Mouse (Mus musculus) right cerebral cortex, postnatal 10 days (tissue): ENCODE measurements around the gene Tprn.
A peak's percentile ranks its signal among the peaks of the same experiment; 100 is the strongest.

Source experiments
- DNase-seq, 2 experiments: peaks; one replicate each; pipeline ENCODE4 v3.0.0; 2021; ENCODE audit warnings: low spot score in 2 of 2

The Tprn gene

DNA sequence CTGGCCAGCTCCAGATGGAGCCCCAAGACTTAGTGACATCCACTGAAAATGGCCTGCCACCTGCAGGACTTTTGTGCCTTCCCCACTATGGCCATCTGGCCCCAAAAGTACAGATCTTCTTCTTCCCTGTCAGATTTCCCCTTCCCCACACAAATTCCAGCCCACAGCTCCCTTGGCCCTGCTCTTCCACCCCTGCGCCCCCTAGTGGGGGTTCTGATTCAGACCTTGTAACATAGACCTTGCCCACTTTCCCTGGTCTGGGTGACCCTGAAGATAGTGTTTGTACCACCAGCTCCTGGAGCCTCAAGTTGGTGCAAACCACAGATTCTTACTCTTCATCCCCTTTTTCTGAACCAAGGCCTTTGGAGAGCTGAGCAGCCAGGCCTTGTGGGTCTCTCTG is 30.4 kb downstream of the Tprn start:
- DNase-seq, result peak in 1 of 2 experiments; percentile 77

DNA sequence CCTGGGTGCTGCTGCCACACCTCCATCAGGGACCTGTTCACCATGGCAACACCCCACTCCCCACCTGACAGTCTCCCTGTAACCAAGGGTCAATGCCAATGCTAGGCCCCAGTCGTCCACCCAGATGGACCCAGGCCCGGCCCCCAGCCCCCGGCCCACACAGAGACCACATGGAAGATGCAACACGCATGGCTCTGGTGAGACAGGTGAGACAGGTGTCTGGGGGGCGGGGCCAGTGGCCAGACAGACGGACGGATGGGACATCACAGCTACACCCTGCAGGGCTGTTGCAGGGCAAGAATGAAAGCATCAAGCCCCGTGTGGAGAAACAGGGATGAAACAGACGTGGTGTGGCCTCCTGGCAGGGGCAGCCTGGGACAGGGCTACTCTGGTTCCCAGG is 31.3 kb downstream of the Tprn start:
- DNase-seq, result peak in 1 of 2 experiments; percentile 59

DNA sequence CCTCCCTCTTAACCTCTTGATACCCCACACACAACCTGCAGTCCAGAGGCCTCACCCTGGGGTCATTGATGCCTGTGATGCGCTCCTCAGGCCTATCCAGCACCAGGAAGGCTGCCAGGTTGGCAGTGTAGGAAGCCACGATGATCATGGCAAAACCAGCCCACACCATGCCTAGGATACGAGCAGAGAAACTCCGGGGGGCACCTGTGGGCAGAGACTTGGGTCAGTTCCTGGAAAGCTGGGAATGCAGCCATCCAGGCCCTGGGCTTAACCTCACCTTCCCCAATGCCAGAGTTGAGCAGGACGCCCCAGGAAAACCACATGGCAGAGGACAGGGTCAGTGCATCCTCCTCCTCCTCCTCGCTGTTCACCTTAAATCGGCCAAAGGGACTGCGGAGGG is 34.7 kb downstream of the Tprn start:
- DNase-seq, result no peak

DNA sequence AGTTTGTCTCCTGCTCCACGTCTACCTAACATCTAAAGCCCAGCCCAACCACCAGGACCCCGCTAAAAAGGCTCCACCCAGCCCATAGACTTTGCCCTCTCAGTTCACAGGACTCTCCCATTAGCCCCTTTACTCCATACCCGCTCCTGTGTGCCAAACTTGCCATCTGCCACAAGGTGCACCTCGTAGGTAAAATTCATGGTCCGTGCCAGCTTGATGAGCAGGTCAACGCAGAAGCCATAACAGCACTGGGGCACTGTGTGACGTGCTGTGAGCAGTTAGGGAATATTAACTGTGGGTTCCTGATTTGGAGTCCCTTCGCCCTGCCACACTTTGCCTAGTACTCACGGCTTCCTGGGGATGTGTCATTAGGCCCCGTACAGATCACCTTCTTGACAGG is 35.6 kb downstream of the Tprn start:
- no peak for DNase-seq

DNA sequence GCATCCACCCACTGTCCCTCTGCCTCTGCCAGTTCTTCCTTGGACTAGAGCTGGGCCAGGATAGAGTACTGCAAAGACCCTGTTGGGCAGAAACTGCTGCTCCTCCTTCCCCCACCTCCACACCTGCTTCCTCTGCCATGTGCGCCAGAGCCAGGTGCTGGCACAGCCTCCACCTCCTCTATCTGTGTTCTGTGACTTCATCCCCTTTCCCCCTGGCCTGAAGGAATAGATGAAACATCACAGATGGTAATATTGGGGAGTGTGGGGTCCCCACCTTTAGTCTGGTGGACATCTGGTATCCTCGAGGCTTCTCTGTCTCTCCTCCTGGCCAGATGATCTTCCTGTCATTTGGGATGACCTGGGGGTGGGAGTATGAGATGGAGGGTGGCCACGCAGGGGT is 41.0 kb downstream of the Tprn start:
- no peak for DNase-seq

DNA sequence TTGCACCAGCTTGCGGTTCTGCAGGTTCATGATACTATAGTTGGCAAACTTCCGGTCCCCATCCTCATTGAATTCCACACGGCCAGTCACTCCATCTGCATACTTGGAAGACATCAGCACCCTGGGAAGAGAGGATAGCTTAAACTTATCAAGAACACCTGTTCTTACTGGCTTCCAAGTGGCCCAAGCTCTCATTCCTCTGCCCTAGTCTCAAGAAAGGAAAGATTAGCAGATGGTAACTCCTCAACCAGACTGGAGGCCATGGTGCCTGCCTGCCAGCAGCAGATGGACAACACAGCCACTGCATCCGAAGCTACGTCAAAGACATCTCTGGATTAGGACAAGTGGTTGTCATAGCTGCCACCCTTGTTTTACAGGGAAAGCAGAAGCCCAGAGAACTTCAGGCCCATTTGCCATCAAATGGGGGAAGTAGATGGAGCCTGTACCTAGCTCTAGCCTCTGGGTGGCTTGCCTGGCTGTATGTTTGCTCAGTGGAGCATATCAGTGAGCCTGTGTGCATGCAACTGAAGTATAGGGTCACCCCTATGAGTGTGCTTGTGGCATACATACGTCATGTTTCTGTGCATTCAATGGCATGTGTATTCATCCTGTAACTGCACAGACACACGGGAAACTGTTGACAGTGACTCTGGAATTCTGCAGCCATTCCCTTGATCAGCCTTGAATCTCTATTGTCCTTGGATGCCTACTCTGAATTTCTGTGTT is 41.7 kb downstream of the Tprn start:
- DNase-seq, result peak in 1 of 2 experiments; percentile 72

DNA sequence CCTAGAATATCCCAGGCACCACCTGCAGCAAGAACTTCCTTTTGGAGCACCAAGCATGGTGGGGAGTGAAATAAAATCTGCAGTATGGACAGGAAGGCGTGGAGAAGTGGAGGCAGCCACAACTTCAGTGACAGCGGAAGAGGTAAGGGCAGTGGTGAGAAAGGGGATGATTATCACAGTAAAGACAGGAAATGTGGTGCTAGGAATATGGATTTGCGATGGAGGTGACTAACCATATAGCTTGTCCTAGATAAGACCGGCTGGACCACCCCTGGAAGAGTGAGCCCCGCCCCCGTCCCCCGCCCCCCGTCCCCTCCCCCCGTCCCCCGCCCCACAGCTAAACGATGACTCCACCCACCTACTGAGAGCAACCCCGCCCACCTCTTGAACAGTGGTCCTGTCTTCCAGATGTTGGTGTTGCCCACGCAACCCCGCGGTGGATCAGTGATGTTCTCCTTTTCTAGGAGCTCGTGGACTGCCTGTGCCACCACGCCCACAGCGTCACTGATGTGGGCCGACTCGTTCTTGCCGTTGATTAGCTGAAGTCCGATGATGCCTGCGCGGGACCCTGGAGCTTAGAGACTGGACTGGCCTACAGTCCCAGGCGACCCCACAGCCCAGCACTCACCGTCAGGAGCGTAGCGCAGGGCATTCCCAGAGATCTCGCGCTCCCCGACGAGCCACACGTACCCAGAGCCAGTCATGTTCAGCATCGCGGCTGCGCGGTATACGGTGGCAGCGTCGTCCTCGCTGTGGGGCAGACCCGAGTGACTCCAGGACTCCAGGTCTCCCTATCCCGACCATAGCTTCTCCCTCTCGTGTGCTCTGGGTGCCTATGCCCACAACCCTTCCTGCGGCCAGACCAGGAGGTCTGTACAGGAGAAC is 42.5 kb downstream of the Tprn start:
- DNase-seq, result peak; percentile 63 to 78

DNA sequence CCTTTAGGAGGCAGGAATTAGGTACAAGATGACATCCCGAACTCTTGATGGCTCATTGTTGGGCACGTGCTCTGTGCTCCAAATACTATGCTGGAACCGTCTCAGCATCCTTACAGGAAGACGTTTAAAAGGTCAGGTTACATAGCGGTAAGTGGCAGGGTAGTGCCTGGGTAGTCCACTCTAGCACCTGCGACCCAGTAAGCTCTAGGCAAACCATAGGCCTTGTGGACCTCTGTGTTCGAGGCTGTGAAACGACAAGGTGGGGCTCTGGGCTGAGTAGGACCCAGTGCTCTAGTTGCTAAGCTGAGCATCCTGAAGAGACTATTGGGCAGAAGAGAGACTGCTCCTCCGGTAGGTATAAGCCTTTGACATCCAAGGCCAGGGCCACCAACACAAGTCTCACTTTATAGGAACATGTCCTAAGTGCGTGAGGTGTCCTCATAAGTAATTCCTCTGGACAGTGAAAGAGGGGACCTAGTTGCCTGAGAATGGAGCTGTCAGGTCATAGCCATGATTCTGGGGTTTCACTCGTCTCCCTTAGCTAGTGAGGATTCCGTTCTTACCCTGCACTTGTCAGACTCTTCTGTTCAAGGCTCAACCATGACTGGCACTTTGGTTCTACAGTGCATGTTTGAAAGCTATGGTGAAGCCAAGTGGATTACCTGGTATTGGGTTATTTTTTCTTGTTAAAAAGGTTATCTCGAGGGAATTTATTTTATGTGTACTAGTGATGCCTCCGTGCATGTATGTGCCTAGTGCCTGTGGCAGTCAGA is 43.4 kb downstream of the Tprn start:
- DNase-seq, result no peak

DNA sequence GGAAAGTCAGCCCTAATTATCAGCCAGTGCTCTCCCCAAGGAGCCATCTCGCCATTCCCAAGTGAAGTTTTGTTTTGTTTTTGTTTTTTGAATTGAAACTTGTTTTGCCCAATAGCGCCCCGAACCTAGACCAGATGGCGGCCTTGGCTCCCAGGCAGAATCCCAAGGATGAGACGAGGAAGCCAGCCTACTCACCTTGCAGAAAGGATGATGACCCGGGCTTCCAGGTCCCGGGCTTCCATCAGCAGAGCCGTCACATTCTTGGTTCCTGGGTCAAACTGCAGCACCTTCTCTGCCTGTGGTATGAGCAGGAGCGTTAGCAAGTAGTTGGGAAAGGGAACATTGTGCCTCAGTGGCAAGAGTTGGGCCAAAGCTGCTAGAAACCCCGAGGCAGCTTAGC is 47.8 kb downstream of the Tprn start:
- no peak for DNase-seq

DNA sequence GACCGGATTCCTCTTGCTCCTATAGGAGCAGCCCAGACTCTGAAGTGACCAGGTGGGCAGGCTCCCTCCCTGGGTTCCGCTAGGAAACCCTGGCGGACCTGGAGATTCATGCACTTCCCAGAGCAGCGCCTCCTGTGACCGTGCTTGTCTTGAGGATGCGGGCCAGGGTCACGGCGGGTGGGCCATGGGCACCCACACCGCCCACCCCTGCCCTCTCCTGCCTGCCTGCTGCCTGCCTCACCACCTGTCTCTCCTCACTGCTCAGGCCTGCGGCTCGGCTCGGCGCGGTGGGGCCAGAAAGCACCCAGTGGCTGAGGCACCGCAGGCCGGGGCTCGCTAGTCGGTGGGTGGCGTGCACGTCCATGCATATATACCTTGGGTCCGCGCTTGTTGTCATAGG is 48.6 kb downstream of the Tprn start:
- DNase-seq, result no peak

DNA sequence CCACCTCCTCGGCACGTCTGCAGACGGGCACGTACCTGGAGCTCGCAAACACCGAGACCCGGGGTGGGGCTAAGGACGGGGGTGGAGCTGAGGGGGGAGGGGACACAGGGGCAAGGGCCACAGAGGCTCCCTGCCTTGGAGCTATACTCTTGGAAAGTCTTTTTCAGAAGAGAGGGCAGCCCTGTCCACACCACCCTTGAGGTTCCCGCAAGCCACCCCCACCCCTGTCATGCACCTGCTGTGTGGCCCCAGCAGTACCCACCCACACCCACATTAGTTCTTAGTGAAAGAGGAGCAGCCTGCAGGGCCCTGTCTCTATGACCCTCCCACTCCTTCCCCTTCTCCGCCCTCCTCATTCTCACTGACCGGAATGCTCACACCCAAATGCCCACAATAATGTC is 49.1 kb downstream of the Tprn start:
- no peak for DNase-seq

DNA sequence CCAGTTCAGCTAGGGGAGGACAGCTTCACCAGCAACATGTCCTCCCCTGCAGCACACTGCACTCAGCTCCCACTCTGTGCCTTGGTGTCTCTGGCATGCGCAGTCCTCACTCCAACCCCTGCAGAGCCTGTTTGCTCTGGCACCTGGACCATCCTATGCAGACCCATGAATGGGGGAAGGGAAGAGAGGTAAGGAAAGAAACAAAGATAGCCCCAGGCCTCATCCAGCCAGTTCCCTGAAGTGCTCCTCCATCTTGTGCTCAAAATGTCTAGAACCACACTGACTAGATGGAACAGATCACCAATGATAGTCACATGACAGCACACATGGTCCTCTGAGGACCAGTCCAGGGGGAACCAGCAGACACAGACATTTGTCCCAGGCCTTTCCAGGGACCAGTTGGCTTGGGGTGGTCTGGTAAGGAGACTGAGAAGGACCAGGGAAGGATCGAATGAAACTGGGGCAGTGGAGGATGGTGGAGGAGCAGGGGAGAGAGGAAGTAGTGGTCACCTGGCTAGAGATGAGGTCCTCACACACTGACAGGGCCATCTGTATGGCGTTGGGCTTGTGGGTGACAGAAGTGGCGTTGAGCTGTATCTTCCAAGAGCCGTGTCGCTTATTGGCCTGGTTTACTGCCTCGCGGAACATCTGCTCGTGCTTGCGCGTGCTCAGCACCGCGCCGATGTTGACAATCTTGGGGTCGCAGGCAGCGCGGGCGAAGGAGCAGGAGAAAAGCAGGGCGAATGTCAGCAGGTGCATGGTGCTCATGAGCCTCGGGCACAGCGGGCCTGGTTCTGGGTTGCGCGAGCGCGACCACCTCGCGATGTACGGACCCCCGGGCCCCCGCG is 55.9 kb downstream of the Tprn start:
- peak in 1 of 2 experiments; percentile 68 for DNase-seq

DNA sequence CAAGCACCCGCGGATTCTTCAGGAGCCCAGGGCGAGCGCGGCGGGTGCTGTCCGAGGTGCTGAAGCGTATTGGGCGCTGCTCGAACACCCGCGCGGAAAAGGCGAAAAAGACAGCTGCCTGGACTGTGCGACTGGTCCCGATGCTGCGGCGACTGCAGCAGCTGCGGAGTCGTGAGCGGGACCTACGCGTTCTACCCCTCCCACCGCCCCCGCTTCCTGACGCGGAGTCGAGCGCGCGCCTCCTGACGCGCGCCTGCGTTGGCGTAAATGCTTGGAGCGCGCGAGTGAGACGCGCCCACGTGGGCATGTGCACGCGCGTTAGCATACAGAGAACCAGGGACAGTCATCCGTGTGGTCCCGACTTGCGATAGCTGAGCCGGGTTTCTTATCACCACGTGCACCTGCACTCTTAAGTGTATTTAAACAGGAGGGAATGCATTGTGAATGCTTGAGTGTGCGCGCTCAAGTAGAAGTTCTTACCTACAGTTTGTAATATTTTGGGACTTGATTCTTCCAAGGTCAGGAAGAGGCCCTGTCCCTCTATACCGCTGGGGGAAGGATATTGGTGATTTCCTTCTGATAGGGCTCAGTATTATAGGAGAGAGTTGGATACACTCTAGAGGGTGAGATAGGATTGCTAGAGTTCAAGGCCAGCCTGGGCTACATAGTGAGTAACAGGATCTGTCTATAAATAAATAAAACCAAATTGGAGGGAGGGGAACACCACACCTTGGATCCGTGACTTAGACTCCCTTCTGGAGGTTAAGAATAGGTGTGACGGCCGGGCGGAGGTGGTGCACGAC is 56.8 kb downstream of the Tprn start, which contains the start of gene Grin1:
Gene Grin1 (minus strand): TSS at position 217 of the 803 bp plus-strand sequence.
- peak; percentile 95 to 96 for DNase-seq
